Comparison of ENCODE assay signal across 8 mouse cellular contexts in genomic region chr9:61367857-61368566, GRCm38 (mm10). TPM values are rescaled to one million over a fixed set of nuclear protein-coding genes. Genes with fewer than 3 reads are reported as not detected.
DNase-seq lines count a peak whose midpoint lies in the region.

No protein-coding gene starts in this region.

- intact Hi-C loops in left cerebral cortex, postnatal 14 days (cut with DNase I), result loop anchor here (5.0 to 10.0 kb wide), 2 partner anchors 473 to 504 kb away; no protein-coding TSS in a partner anchor

- peak; percentile 71 for DNase-seq in cerebellum, adult 9-10 months
- no peak for DNase-seq in cerebellum, adult 18-20 months
- DNase-seq in ovary, postnatal 36 days (ENCODE audit: low spot score), result peak; percentile 15
- DNase-seq in ovary, postnatal 10 days (ENCODE audit: low spot score), result no peak
- DNase-seq in kidney, postnatal 25 days, result peak; percentile 75 to 90
- DNase-seq in urinary bladder, adult 2 months (ENCODE audit: low spot score), result no peak
- no peak for DNase-seq in left cerebral cortex, postnatal 14 days (ENCODE audit: low spot score in 2 of 2)
- DNase-seq in layer of hippocampus, adult 11-12 months (ENCODE audit: low spot score), result no peak

RNA-seq across cellular contexts. Expression of gene Tle3, which starts 4.2 kb away (rescaled TPM):
- 39.4 and 49.1 TPM in 2 replicates for polyA plus RNA-seq in urinary bladder, adult 2 months (2012; rRNA removed)
- 10 to 100 TPM; 81.7 to 98.0 TPM for total RNA-seq in left cerebral cortex, postnatal 14 days (2021)

Comparison
In these comparisons a context has a peak if more than half of its experiments do, and no peak if none do; other contexts are left out.
1. DNase-seq: peak in cerebellum, adult 9-10 months (single experiment), ovary, postnatal 36 days (single experiment) and kidney, postnatal 25 days (2 of 2); none in cerebellum, adult 18-20 months (0 of 2), ovary, postnatal 10 days (single experiment), urinary bladder, adult 2 months (single experiment), left cerebral cortex, postnatal 14 days (0 of 2) and layer of hippocampus, adult 11-12 months (single experiment).